Mouse (Mus musculus) naive thymus-derived CD4-positive, alpha-beta T cell, adult 2 months (primary cell): ENCODE measurements around the gene Pes1.
"Not testable (repeated sequence)": the region's sequence is repeated elsewhere in the genome, so short reads cannot be mapped to it uniquely, and the experiment has no call there.

Experiments used
- DNase-seq: peaks from one replicate; pipeline ENCODE4 v3.0.0-alpha.2; 2011; ENCODE audit warnings: low read depth

The Pes1 gene

DNA sequence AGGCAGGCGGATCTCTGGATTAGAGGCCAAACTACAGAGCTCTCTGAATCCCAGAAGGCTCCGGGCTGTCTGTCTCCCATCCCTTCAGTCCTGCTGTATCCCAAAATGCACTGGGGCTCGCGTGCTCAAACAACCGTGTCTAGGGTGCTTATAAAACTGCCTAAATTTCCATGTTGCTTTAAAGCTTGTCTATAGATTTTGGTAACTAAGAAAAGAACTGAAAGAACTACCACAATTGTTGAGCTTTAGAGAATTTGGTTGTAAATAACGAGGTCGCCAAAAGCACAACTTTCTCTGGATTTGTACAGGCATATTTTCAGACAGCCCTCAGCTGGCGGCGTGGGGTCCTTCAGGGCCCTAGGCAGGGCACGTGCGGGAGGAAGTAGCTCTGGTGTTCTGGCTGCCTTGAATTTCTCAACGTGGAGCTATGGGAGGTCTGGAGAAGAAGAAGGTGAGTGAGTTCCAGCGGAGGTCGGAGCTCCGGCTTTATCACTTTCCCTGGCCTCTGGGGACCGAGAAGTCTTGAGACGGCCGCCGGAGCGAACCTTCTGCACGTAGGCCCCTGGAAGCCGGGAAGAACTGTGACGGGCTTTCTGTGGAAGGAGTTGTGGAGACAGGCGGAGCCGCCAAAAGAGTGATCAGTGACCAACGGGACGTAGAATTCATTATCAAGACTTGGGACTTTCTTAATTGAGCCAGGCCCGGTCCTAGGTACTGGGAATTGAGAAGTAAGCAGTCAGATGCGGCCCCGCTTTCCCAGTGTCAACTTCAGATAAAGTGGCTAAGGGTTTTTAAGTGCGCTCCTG, at the start of gene Pes1:
TSS of gene Pes1 (plus strand) at position 366 of the 806 bp plus-strand sequence.
- DNase-seq: peak; percentile 97

- peak; percentile 86 for DNase-seq
Observed at GRCm38 (mm10) chr11:3914109-3914840, 49.5 kb upstream of the Pes1 start, which contains the start of gene Slc35e4. Gene Slc35e4 (minus strand): TSS chr11:3914664.

- DNase-seq: peak; percentile 49
Observed at GRCm38 (mm10) chr11:3918738-3919137, 45.0 kb upstream of the Pes1 start.

GRCm38 (mm10) chr11:3920476-3920875, 43.3 kb upstream of the Pes1 start:
- DNase-seq: no peak

GRCm38 (mm10) chr11:3921281-3921850, 42.4 kb upstream of the Pes1 start:
- DNase-seq: peak; percentile 72

GRCm38 (mm10) chr11:3922115-3922514, 41.7 kb upstream of the Pes1 start:
- no peak for DNase-seq

DNA sequence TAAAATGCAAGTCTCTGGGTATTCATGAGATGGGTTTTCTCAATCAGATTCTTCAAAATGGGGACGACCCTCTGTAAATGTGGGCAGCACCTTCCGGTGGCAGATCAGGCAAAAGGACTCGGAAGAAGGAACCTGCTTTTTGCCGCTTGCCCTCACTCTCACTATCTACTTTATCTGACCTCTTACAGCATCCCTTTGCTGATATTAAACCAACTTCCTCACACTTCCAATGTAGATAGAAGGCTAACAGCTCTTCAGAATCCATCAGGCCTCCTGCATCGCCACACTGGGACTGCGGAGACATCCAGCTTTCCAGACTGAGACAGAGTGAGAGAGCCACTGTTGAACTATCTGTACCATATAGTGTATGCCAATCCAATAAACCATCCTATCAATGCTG, 41.0 kb upstream of the Pes1 start:
- DNase-seq: no peak

GRCm38 (mm10) chr11:3925916-3926315, 37.9 kb upstream of the Pes1 start:
- DNase-seq: no peak

GRCm38 (mm10) chr11:3930019-3930418, 33.8 kb upstream of the Pes1 start:
- DNase-seq: no peak

DNA sequence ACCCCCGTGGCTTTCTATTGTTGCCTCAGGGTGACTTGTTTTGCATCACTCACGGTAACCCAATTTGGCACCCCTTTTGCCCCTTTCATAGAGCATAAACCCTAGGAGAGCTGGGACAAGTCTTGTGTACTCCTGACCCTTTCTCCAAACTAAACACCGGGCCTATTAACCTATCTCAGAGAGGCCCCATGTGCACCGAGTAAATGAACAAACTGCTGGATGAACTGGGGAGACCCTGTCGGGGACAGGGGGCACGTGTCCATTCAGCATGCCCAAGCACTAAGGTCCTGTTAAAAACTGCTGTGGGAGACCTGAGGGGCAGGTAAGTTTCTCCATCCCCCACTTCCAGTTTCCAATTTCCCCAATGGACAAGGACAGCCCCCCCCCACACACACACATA, 32.8 kb upstream of the Pes1 start:
- no peak for DNase-seq

GRCm38 (mm10) chr11:3931511-3932211, 32.1 kb upstream of the Pes1 start, which contains the start of gene Tcn2:
Gene Tcn2 (minus strand): TSS chr11:3932159.
- DNase-seq: peak; percentile 79

GRCm38 (mm10) chr11:3933756-3934285, 30.0 kb upstream of the Pes1 start:
- no peak for DNase-seq

DNA sequence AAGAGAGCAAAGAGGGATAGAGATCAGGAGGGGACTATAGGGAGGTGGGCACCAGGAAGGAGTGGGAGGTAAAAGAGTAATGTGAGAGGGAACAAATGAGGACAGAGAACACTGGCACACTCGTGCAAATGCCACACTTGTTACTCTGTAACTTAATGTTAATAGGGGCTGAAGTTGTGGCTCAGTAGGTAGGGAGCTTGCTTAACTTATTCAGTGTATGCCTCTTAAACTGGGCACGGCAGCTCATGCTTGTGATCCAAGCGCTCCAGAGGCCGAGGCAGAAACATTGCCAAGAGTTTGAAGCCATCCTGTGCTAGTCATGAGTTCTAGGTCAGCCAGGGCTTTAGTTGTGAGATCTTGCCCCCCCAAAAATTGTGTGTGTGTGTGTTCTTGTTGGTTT, 28.6 kb upstream of the Pes1 start:
- no peak for DNase-seq

- DNase-seq: no peak
Observed at GRCm38 (mm10) chr11:3936318-3936717, 27.5 kb upstream of the Pes1 start.

DNA sequence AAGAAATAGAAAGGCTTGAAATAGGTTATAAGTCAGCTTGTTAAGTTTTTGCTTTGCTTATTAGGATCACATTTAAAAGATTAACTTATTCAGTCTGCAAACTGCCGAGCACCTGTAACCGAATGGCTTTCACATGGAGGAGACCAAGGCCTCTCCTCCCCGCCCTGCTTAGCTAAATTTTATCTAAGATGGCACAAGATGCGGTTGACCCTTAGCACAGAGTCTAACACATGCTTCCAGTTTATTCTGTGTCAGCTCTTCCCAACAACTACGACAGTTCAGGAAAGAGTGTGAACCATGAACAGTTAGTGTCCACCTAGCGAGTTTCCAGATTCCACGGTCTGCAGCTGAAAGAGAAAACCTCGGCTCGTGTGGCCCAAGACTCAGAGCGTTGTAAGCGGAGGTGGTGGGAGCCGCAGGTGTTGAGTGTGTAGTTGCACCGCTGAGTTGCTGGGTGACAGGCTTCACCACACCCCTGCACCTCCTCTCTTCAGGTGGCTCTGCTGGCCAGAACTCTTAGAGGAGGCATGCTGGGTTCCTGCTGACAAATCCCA, 26.4 kb upstream of the Pes1 start:
- DNase-seq: no peak

DNA sequence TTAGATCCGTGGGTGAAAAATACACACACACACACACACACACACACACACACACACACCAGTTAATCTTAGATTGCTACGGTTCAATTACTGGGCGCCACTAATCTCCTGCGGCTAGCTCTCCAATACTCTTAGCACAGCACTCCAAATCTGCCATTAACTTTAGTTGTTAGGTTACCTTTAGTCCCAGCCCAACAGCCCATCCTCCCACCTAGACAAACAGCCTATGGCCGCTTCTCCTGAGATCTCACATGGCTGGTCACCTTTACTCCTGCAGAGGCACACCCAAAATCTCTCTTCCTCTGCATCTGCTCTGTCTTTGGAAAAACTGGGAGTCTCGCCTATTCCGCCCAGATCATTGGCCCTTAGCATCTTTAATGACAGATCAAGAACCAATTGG, 22.4 kb upstream of the Pes1 start:
- no peak for DNase-seq

- DNase-seq: no peak
Observed at GRCm38 (mm10) chr11:3946386-3946785, 17.4 kb upstream of the Pes1 start.

DNA sequence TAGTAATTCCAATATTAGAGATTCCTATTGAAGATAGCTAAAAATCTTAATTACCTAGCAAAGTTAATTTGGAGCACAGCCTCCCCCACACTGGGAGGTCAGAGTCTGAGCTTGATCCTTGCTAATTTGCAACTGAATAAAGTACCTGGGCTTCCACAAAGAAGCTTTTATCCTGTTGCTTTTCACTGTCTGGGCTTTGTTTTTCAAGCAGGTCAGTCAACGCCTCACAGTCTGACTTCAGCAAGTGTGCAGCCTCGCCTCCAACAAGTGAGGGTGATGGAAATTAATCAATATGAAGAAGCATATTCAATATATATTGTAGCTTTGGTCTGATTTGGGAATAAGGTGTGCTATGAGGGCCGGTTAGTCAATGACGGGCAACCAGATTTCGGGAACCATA, 8.9 kb upstream of the Pes1 start:
- not testable (repeated sequence) for DNase-seq

DNA sequence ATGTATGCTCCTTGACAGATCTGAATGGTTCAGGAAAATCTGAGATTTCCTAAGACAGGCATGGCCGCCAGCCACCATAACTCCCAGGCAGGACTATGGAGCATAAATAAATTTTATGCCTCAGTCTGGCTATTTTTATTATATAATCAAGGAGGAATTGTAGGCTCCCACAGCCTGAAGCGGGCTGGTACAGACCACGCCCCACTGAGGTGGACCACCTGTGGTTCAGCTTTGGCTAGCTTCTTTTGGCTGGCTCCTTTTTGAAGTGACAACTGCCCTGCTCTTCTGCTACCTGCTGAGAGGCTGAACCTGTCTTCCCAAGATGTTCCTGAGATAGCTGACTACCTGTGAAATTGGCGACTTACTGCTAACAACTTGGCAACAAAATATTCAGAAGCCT, 8.4 kb upstream of the Pes1 start:
- not testable (repeated sequence) for DNase-seq

DNA sequence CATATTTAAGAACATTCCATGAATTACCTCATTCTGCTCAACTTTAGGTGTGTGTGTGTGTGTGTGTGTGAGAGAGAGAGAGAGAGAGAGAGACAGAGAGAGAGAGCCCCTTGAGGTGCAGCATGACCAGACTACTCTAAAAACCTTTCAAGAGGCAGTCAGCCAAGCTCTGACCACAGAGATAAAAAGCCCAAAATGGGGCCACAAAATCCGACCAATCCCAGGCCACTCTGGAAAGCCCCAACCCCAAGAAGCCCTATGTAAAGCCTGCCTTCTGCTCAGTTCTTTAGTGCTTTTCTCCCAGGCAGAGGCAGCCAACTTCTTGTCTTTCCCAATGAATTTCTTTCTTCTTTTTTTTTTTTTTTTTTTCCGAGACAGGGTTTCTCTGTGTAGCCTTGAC, 2.9 kb upstream of the Pes1 start:
- DNase-seq: no peak

DNA sequence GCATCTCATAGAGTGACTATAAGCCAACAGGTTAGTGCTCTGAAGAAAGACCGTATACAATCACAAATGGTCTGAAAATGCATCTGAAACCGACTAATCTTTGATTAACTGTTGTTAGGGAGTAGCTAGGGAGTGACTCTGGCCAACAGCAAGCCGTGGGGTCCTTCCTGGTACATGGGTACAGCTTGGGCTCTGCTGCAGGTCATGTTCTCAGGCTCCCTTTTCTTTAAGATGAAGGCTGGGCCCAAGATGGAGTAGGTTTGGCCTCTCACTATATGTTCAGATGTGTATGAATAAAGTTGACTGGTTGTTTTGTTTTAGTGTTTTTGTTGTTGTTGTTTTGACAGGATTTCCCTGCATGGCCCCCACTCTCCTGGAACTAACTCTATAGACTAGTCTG, 2.0 kb upstream of the Pes1 start:
- DNase-seq: no peak

- no peak for DNase-seq
Observed at GRCm38 (mm10) chr11:3963155-3963554, 620 bp upstream of the Pes1 start.
